Mouse (Mus musculus): Measurements from ENCODE around the gene B430305J03Rik. TPM values are rescaled to one million over a fixed set of nuclear protein-coding genes. Genes with fewer than 3 reads are reported as not detected.

The B430305J03Rik gene
- total RNA-seq (2021) (under 1 TPM in 1 of 2 experiments, not detected in 1; 0.05 TPM), polyA plus RNA-seq (2012; rRNA removed) (0.10 TPM in 1 of 2 replicates, not detected in the other)
- long read RNA-seq = 0 reads

DNA sequence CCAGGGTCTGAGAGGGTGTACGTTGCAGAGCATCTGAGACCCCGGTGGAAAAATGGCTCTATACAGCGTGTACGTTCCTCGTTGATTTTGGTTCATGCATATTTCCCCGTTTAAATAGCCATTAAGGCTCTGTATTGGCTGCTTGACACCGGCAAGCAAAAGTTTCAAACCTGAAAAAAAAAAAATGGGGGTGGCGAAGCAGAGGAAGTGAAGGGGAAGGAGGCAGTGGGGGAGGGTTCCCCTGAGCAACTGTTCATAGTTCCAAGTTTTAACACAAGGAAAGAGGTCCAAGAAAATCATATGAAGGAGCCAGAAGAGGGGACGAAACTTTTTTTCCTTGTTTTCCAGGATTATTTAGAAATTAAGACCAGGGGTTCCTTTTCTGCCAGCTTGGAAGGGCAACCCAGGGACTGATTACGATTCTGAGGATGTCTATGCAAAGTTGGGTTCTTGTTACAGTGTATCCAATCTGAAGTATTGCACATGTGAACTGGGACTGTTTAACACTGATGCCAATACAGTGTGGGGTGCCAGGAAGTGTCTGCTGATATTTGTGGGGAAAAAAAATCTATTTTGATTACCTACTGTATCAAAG lies at the start of gene B430305J03Rik:
B430305J03Rik (minus strand) TSS at position 173 of the 595 bp plus-strand sequence.
- no peaks in the 10 kb centered on the region; the same call in 1 of the 2 replicates for H3K36me3 ChIP-seq (ENCODE audit: control insufficient read depth, insufficient read depth, low read length)
- WGBS = 4% methylated on average over 10 of the region's 10 CpGs
- peak within 1 kb of the TSS; percentile 81 for H3K27ac ChIP-seq
- DNase-seq = peak in 1 of 2 experiments; percentile 35
- H3K9ac ChIP-seq (ENCODE audit: low read depth, low read length) = peak within 1 kb of the TSS; percentile 61
- no peaks in the 10 kb centered on the region for H3K27me3 ChIP-seq (ENCODE audit: control insufficient read depth, insufficient read depth, low read length)
- TF ChIP-seq EP300 (IDR thresholded peaks at IDR 0.05; ENCODE audit: insufficient read depth, low read depth, low read length) = no peak
- no peak for TF ChIP-seq CTCF (IDR thresholded peaks at IDR 0.05)
- no peak for TF ChIP-seq POLR2A (IDR thresholded peaks at IDR 0.05; ENCODE audit: insufficient read depth, low read depth, low read length)
- intact Hi-C loops (cut with DNase I) = no loop called here
- peak within 1 kb of the TSS; percentile 89 for H3K4me3 ChIP-seq
- no peaks in the 10 kb centered on the region for H3K79me2 ChIP-seq (replicated peaks; ENCODE audit: control insufficient read depth, insufficient read depth, low read length)
- no peaks in the 10 kb centered on the region for H3K4me1 ChIP-seq (ENCODE audit: control insufficient read depth, insufficient read depth, low read length)

DNA sequence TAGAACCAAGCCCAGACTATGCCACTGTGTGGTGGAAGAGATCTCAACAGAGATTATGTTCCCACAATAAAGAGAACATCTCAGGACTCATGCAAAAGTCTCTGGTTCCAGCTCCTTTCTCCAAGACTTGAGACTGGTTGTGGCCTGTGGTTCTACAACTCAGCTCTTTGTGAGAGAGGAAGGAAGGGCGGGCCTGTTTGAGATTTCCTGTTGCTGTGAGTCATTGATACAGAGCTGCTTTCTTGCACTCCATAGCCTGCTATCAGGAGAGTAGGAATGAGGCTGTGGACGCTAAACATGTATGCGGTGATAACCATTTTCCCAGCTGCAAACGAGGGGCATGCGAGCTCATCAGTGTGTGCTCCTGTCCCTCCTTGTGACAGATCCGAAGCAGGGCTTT lies 43.9 kb upstream of the B430305J03Rik start:
- no peak for TF ChIP-seq CTCF (IDR thresholded peaks at IDR 0.05)
- no peak for TF ChIP-seq EP300 (IDR thresholded peaks at IDR 0.05; ENCODE audit: insufficient read depth, low read depth, low read length)
- no peak for TF ChIP-seq POLR2A (IDR thresholded peaks at IDR 0.05; ENCODE audit: insufficient read depth, low read depth, low read length)
- Histone ChIP-seq H3K4me1 (ENCODE audit: control insufficient read depth, insufficient read depth, low read length) (peaks cover 2% of the 10 kb centered on the region; the same call in 1 of the 2 replicates), H3K27ac (peak overlapping the region; percentile 20), H3K4me3 (no peak overlapping the region), H3K27me3 (ENCODE audit: control insufficient read depth, insufficient read depth, low read length) (no peaks in the 10 kb centered on the region), H3K36me3 (ENCODE audit: control insufficient read depth, insufficient read depth, low read length) (no peaks in the 10 kb centered on the region), H3K79me2 (replicated peaks; ENCODE audit: control insufficient read depth, insufficient read depth, low read length) (no peaks in the 10 kb centered on the region), H3K9ac (ENCODE audit: low read depth, low read length) (no peak overlapping the region)
- intact Hi-C loops (cut with DNase I) = no loop called here
- 20% methylated on average over 6 of the region's 6 CpGs for WGBS
- peak; percentile 28 to 56 for DNase-seq

DNA sequence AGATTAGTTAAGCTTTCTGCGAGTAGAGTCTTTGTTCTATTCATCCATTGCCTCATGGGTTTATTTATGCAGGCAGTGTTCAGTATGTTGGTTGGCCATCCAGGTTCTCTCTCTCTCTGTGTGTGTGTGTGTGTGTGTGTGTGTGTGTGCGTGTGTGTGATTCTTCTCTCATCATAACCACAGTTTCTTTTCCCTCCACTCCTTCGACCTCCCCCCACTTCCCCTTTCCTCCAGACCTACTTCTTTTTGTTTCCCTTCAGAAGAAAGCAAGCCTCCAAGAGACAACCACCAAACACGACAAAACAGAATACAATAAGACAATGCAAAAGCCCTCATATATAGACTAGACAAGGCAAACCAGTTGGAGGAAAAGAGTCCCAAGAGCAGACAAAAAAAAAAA lies 41.2 kb upstream of the B430305J03Rik start:
- no peak for DNase-seq
- 58% methylated on average over 4 of the region's 4 CpGs for WGBS
- no peaks in the 10 kb centered on the region for H3K27me3 ChIP-seq (ENCODE audit: control insufficient read depth, insufficient read depth, low read length)

DNA sequence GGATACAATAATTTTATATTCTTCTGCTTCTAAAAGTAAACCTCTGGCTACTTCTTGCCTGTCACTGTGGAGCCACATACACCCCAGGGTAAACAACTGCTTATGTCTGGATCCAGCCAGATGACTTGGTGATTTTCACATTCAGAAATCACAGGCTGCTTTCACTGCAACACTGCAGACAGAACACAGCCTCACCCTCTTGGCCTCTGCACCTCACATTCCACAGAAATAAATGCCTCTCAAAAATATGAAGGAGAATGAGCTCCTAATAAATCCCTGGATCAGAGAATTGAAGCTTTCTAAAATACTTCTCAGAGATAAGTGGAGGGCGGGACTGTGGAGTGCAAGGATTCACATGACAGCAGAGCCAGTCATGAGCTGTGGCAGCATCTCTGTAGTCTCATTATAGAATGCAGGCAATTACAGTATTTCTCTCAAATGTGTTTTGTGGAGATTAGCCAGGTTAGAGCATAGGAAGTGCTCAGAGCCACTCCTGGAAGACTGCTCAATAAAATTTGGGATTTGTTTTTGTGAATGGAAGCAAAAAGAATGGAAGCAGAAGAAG lies 35.2 kb upstream of the B430305J03Rik start:
- no peaks in the 10 kb centered on the region for H3K36me3 ChIP-seq (ENCODE audit: control insufficient read depth, insufficient read depth, low read length)
- no peaks in the 10 kb centered on the region for H3K27me3 ChIP-seq (ENCODE audit: control insufficient read depth, insufficient read depth, low read length)
- H3K9ac ChIP-seq (ENCODE audit: low read depth, low read length) = no peak overlapping the region
- H3K4me3 ChIP-seq = no peak overlapping the region
- H3K4me1 ChIP-seq (ENCODE audit: control insufficient read depth, insufficient read depth, low read length) = no peaks in the 10 kb centered on the region; the same call in 1 of the 2 replicates
- WGBS = 33% methylated on average over 1 of the region's 1 CpGs
- no peak for DNase-seq
- TF ChIP-seq EP300 (IDR thresholded peaks at IDR 0.05; ENCODE audit: insufficient read depth, low read depth, low read length) (no peak), CTCF (IDR thresholded peaks at IDR 0.05) (no peak)
- H3K27ac ChIP-seq = no peak overlapping the region
- H3K79me2 ChIP-seq (replicated peaks; ENCODE audit: control insufficient read depth, insufficient read depth, low read length) = no peaks in the 10 kb centered on the region
- intact Hi-C loops (cut with DNase I) = no loop called here

More for the DNA sequence above, 41.2 kb upstream of the B430305J03Rik start:
- H3K36me3 ChIP-seq (ENCODE audit: control insufficient read depth, insufficient read depth, low read length) = no peaks in the 10 kb centered on the region
- no peaks in the 10 kb centered on the region for H3K79me2 ChIP-seq (replicated peaks; ENCODE audit: control insufficient read depth, insufficient read depth, low read length)
- intact Hi-C loops (cut with DNase I) = no loop called here
- peaks cover 2% of the 10 kb centered on the region; the same call in 1 of the 2 replicates for H3K4me1 ChIP-seq (ENCODE audit: control insufficient read depth, insufficient read depth, low read length)
- no peak overlapping the region for H3K27ac ChIP-seq
- H3K4me3 ChIP-seq = no peak overlapping the region
- no peak for TF ChIP-seq EP300 (IDR thresholded peaks at IDR 0.05; ENCODE audit: insufficient read depth, low read depth, low read length)
- TF ChIP-seq POLR2A (IDR thresholded peaks at IDR 0.05; ENCODE audit: insufficient read depth, low read depth, low read length) = no peak
- TF ChIP-seq CTCF (IDR thresholded peaks at IDR 0.05) = no peak
- H3K9ac ChIP-seq (ENCODE audit: low read depth, low read length) = no peak overlapping the region

DNA sequence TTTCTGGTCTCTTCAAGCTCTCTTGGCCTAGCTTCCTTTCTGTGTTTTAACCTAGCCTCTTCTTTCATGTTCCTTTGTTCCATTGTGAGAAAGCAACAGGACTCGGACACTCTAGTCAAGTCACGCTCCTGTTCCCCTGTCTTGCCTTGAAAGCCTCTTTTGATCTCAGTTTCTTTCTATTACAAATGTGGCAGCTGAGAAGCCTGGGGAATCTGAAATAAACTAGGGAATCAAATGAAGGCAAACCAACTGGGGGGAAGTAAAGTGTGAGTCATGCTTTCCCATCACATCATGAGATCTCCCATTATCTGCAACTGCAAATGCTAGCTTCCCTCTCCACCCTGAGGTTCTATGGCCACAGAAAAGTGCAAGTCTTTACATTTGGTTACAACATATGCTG lies 31.0 kb upstream of the B430305J03Rik start:
- Histone ChIP-seq H3K9ac (ENCODE audit: low read depth, low read length) (no peak overlapping the region), H3K4me3 (no peak overlapping the region), H3K79me2 (replicated peaks; ENCODE audit: control insufficient read depth, insufficient read depth, low read length) (no peaks in the 10 kb centered on the region), H3K27me3 (ENCODE audit: control insufficient read depth, insufficient read depth, low read length) (no peaks in the 10 kb centered on the region), H3K4me1 (ENCODE audit: control insufficient read depth, insufficient read depth, low read length) (no peaks in the 10 kb centered on the region; the same call in 1 of the 2 replicates), H3K36me3 (ENCODE audit: control insufficient read depth, insufficient read depth, low read length) (no peaks in the 10 kb centered on the region), H3K27ac (no peak overlapping the region)
- DNase-seq = no peak
- WGBS = 74% methylated on average over 2 of the region's 2 CpGs
- intact Hi-C loops (cut with DNase I) = no loop called here
- TF ChIP-seq EP300 (IDR thresholded peaks at IDR 0.05; ENCODE audit: insufficient read depth, low read depth, low read length) (no peak), CTCF (IDR thresholded peaks at IDR 0.05) (no peak), POLR2A (IDR thresholded peaks at IDR 0.05; ENCODE audit: insufficient read depth, low read depth, low read length) (no peak)

DNA sequence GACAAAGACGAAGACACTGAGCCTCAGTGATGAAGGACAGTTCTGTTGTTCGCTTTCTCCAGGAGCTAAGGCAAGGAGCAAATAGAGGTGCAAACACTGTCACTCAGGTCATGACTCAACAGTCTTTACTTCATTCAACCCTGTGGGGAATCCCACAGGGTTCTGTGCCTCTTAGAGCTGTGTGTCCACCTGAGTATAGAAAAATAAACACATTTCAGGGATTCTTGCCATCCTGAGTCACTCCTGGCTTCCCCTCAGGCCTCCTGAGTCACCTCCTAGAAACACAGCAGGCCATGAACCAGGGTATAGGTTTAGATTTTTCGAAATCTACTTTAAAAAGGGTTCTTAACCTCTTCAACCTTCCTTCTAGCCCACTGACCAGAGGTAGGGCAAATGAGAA lies 29.6 kb upstream of the B430305J03Rik start:
- no peak for TF ChIP-seq EP300 (IDR thresholded peaks at IDR 0.05; ENCODE audit: insufficient read depth, low read depth, low read length)
- no peak for TF ChIP-seq CTCF (IDR thresholded peaks at IDR 0.05)
- no peak for TF ChIP-seq POLR2A (IDR thresholded peaks at IDR 0.05; ENCODE audit: insufficient read depth, low read depth, low read length)
- Histone ChIP-seq H3K36me3 (ENCODE audit: control insufficient read depth, insufficient read depth, low read length) (no peaks in the 10 kb centered on the region), H3K27me3 (ENCODE audit: control insufficient read depth, insufficient read depth, low read length) (no peaks in the 10 kb centered on the region), H3K4me3 (no peak overlapping the region), H3K9ac (ENCODE audit: low read depth, low read length) (no peak overlapping the region), H3K79me2 (replicated peaks; ENCODE audit: control insufficient read depth, insufficient read depth, low read length) (no peaks in the 10 kb centered on the region), H3K4me1 (ENCODE audit: control insufficient read depth, insufficient read depth, low read length) (no peaks in the 10 kb centered on the region), H3K27ac (no peak overlapping the region)
- intact Hi-C loops (cut with DNase I) = no loop called here
- DNase-seq = no peak
- 78% methylated on average over 3 of the region's 3 CpGs for WGBS

All from heart, adult 2 months (tissue).